Mouse (Mus musculus) liver, postnatal 0 days (tissue): Measurements from ENCODE around the gene Ociad1.

Source experiments
- CTCF ChIP-seq: sonication (generic); IDR thresholded peaks from 2 replicates; pipeline ENCODE4 v1.5.1; 2016; ENCODE audit warnings: antibody characterized with exemption, low read depth
- EP300 ChIP-seq: IDR thresholded peaks from 2 replicates; pipeline ENCODE4 v1.6.1; 2016; ENCODE audit warnings: antibody characterized with exemption, low read depth, mild to moderate bottlenecking

DNA sequence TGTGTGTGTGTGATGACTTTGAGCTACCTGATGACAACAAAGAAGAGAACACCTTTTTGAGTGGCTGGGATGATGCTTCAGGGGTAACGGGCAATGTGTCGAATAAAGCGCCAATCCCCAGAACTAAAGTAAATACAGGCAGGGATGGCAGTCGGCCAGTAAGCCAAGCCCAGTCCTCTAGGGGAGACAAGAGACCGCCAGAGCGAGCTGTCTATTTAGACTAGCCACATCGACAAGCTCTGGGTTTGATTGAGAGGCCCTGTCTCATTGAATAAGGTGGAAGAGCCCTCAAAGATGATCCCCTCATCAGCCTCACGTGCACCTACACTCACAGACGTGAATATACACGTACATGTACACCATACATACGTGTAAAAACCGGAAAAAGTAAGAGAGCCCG, 48.2 kb upstream of the Ociad1 start:
- TF ChIP-seq CTCF (0 out of 2 replicates have a peak, but pooled peaks have one; percentile 12), EP300 (no peak)
